Mouse (Mus musculus) T-cell, adult 2 months (primary cell): Measurements from ENCODE around the gene Ghrh.
A peak's percentile ranks its signal among the peaks of the same experiment; 100 is the strongest.

Experiments used
- DNase-seq: peaks from one replicate; pipeline ENCODE4 v3.0.0; 2022; ENCODE audit warnings: low spot score

The Ghrh gene

GRCm38 (mm10) chr2:157308273-157308917, 38.9 kb downstream of the Ghrh start:
- DNase-seq = no peak

GRCm38 (mm10) chr2:157307715-157308265, 39.5 kb downstream of the Ghrh start:
- no peak for DNase-seq

GRCm38 (mm10) chr2:157306091-157307032, 40.9 kb downstream of the Ghrh start:
- DNase-seq = no peak

- no peak for DNase-seq
Observed at GRCm38 (mm10) chr2:157303096-157303495, 44.2 kb downstream of the Ghrh start.

GRCm38 (mm10) chr2:157300051-157300450, 47.3 kb downstream of the Ghrh start:
- DNase-seq = no peak

- DNase-seq = no peak
Observed at GRCm38 (mm10) chr2:157296105-157296689, 51.1 kb downstream of the Ghrh start.

GRCm38 (mm10) chr2:157292093-157292492, 55.2 kb downstream of the Ghrh start:
- peak; percentile 49 for DNase-seq

- DNase-seq = no peak
Observed at GRCm38 (mm10) chr2:157288996-157289395, 58.3 kb downstream of the Ghrh start.

GRCm38 (mm10) chr2:157287542-157287941, 59.8 kb downstream of the Ghrh start:
- DNase-seq = peak; percentile 33

GRCm38 (mm10) chr2:157283321-157283720, 64.0 kb downstream of the Ghrh start:
- no peak for DNase-seq
